Mouse (Mus musculus): Measurements from ENCODE around the gene Olfr102. TPM values are rescaled to one million over a fixed set of nuclear protein-coding genes. Genes with fewer than 3 reads are reported as not detected.

Olfr102 gene
- polyA plus RNA-seq, 1 experiment from 2014 or later, result not detected

- no peaks in the 10 kb centered on the region for H3K27me3 ChIP-seq
- H3K27ac ChIP-seq, result no peak within 1 kb of the TSS
- H3K4me3 ChIP-seq (replicated peaks), result no peak within 1 kb of the TSS
- H3K4me1 ChIP-seq (replicated peaks), result no peaks in the 10 kb centered on the region
- H3K9ac ChIP-seq (replicated peaks), result no peak within 1 kb of the TSS
- H3K4me2 ChIP-seq (replicated peaks), result no peak within 1 kb of the TSS
- H3K36me3 ChIP-seq, result no peaks in the 10 kb centered on the region
- H3K9me3 ChIP-seq, result no peaks in the 10 kb centered on the region
- ATAC-seq, result no peak
- 80% methylated on average over 1 of the region's 1 CpGs for WGBS
These were observed 53.2 kb downstream of the Olfr102 start, which contains the start of gene Olfr98 for GRCm38 (mm10) chr17:37263626-37264025. TSS of gene Olfr98 (minus strand) at chr17:37263749.

Other genes starting within 250 kb of the Olfr102 start
- not detected in 2 replicates for gene Olfr90, start 228.6 kb downstream of the Olfr102 start, polyA plus RNA-seq (2015; fragmentation: Nextera tagmentation; extraction: Ambion mirVana)
- gene Olfr91, start 218.8 kb downstream of the Olfr102 start, polyA plus RNA-seq (2015; fragmentation: Nextera tagmentation; extraction: Ambion mirVana), result not detected in 2 replicates
- not detected in 2 replicates for gene Olfr92, start 197.0 kb downstream of the Olfr102 start, polyA plus RNA-seq (2015; fragmentation: Nextera tagmentation; extraction: Ambion mirVana)
- not detected in 2 replicates for gene Olfr93, start 155.6 kb downstream of the Olfr102 start, polyA plus RNA-seq (2015; fragmentation: Nextera tagmentation; extraction: Ambion mirVana)
- not detected in 2 replicates for gene Ubd, start 123.2 kb downstream of the Olfr102 start, polyA plus RNA-seq (2015; fragmentation: Nextera tagmentation; extraction: Ambion mirVana)
- gene Olfr94, start 116.1 kb downstream of the Olfr102 start, polyA plus RNA-seq (2015; fragmentation: Nextera tagmentation; extraction: Ambion mirVana), result not detected in 2 replicates
- not detected in 2 replicates for gene Olfr95, start 103.9 kb downstream of the Olfr102 start, polyA plus RNA-seq (2015; fragmentation: Nextera tagmentation; extraction: Ambion mirVana)
- gene Olfr96, start 96.9 kb downstream of the Olfr102 start, polyA plus RNA-seq (2015; fragmentation: Nextera tagmentation; extraction: Ambion mirVana), result not detected in 2 replicates
- gene Olfr97, start 79.7 kb downstream of the Olfr102 start, polyA plus RNA-seq (2015; fragmentation: Nextera tagmentation; extraction: Ambion mirVana), result not detected in 2 replicates
- gene Olfr98, start 53.3 kb downstream of the Olfr102 start, polyA plus RNA-seq (2015; fragmentation: Nextera tagmentation; extraction: Ambion mirVana), result not detected in 2 replicates
- 0.54 and 1.1 TPM in 2 replicates for gene H2-M3, start 46.8 kb downstream of the Olfr102 start, polyA plus RNA-seq (2015; fragmentation: Nextera tagmentation; extraction: Ambion mirVana)
- not detected in 2 replicates for gene Olfr99, start 33.6 kb downstream of the Olfr102 start, polyA plus RNA-seq (2015; fragmentation: Nextera tagmentation; extraction: Ambion mirVana)
- not detected in 2 replicates for gene Olfr101, start 12.7 kb downstream of the Olfr102 start, polyA plus RNA-seq (2015; fragmentation: Nextera tagmentation; extraction: Ambion mirVana)
- gene Olfr103, start 22.6 kb upstream of the Olfr102 start, polyA plus RNA-seq (2015; fragmentation: Nextera tagmentation; extraction: Ambion mirVana), result not detected in 2 replicates
- not detected in 2 replicates for gene Olfr104-ps, start 42.5 kb upstream of the Olfr102 start, polyA plus RNA-seq (2015; fragmentation: Nextera tagmentation; extraction: Ambion mirVana)
- gene Olfr105-ps, start 62.0 kb upstream of the Olfr102 start, polyA plus RNA-seq (2015; fragmentation: Nextera tagmentation; extraction: Ambion mirVana), result not detected in 2 replicates
- not detected in 2 replicates for gene Olfr106-ps, start 73.3 kb upstream of the Olfr102 start, polyA plus RNA-seq (2015; fragmentation: Nextera tagmentation; extraction: Ambion mirVana)
- not detected in 2 replicates for gene Olfr107, start 82.2 kb upstream of the Olfr102 start, polyA plus RNA-seq (2015; fragmentation: Nextera tagmentation; extraction: Ambion mirVana)
- gene Olfr108, start 128.4 kb upstream of the Olfr102 start, polyA plus RNA-seq (2015; fragmentation: Nextera tagmentation; extraction: Ambion mirVana), result not detected in 2 replicates
- not detected in 2 replicates for gene Olfr109, start 141.9 kb upstream of the Olfr102 start, polyA plus RNA-seq (2015; fragmentation: Nextera tagmentation; extraction: Ambion mirVana)
- not detected in 2 replicates for gene H2-M2, start 166.5 kb upstream of the Olfr102 start, polyA plus RNA-seq (2015; fragmentation: Nextera tagmentation; extraction: Ambion mirVana)
- gene Olfr110, start 175.4 kb upstream of the Olfr102 start, polyA plus RNA-seq (2015; fragmentation: Nextera tagmentation; extraction: Ambion mirVana), result not detected in 2 replicates
- not detected in 2 replicates for gene Olfr111, start 191.0 kb upstream of the Olfr102 start, polyA plus RNA-seq (2015; fragmentation: Nextera tagmentation; extraction: Ambion mirVana)

All from midbrain, embryonic 13.5 days (tissue).